Mouse (Mus musculus) neutrophil, adult 5-6 weeks (primary cell): Measurements from ENCODE around the gene Tnfaip8l1. TPM values are rescaled to one million over a fixed set of nuclear protein-coding genes. Genes with fewer than 3 reads are reported as not detected.

Source experiments
- ATAC-seq: fragments of 151-379, 151-347 bp; 2 replicates; pipeline ENCODE4 v1.8.0; 2017; ENCODE audit warnings: mild to moderate bottlenecking, moderate TSS enrichment; ENCODE audit not compliant: insufficient number of reproducible peaks, poor library complexity, low FRiP score, severe bottlenecking; ENCODE audit errors: extremely low read depth
- total RNA-seq: library from RNA; stranded (forward); fragments of 200-1000 nt; gene quantifications from 2 replicates; pipeline ENCODE4 v1.2.3, GENCODE M21; 2017

The Tnfaip8l1 gene
- total RNA-seq, 1 experiment from 2014 or later: 1.3 TPM

DNA sequence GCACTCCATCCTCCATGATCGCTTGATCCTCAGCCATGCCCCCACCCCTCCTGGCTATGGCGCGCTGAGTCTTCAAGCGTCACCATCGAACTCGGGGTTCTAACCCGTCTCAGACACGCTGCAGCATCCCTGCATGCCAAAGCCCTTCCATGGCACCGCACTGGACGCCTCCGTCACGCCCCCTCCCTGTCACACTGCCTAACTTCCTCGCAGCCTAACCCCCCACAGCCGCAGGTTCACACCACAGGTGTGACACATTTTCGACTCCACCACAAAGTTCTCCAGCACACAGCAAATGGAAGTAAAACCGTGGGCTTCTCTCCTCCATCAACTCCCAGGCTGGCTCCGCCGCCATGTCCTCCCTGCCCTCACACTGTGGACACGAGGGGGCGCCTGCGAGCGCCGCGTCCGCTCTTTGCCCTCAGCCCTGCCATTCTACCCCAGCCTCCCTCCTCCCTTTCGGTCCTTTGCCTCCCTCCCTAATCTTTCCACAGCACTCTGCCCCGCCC is 27.8 kb upstream of the Tnfaip8l1 start:
- ATAC-seq: peak; percentile 47

DNA sequence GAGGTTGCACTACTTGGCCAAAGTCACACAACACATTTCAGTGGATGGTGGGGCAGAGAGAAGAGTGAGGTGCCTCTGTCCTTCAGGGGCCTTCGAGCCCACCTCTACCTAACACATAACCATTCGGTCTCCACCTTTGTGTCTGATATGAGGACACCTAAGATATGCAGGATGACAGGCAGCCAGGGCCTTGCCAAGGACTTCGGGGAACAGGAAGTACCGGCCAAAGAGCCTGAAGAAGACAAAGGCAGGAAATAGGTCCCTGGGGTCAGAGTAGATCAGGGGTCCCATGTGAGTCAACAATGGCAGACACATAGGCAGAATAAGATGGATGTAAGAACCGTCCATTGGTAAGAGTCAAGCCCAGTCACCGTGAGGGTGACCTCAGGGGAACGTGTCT is 25.7 kb upstream of the Tnfaip8l1 start:
- ATAC-seq: no peak

DNA sequence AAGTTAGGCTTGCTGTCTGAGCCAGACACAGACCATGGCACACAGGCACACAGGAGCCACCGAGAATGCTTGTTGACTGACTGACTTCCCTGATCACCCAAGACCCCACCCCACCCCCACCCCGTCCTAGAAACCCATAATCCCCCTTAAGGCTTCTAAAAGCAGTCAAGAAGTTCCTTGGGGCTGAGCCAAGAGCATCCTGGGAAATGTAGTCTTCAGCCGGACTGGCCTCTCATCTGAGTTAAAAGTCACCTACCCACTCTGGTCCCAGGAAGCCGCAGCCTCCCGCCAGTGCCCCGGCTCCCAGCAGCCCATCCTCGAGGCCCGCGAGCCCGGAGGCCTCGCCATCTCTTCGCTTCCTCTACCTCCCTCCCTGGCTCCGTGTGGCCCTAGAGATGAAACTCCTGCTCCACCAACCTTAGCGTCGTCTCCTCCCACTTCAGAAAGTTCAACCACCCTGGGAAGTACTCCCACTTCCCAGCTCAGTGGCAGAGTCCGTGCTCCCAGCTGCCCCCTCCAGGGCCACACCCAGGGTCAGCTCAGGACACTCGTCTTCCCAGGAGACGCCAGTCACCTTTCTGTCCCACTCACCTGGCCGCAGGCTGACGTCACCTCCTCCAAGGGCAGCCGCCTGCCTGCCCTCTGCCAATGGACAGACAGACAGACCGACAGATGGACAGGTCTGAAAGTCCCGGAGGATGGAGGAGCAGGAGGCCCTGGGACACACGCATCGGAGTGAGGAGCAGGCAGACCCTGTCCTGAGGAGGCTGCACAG is 24.3 kb upstream of the Tnfaip8l1 start:
- ATAC-seq: no peak

DNA sequence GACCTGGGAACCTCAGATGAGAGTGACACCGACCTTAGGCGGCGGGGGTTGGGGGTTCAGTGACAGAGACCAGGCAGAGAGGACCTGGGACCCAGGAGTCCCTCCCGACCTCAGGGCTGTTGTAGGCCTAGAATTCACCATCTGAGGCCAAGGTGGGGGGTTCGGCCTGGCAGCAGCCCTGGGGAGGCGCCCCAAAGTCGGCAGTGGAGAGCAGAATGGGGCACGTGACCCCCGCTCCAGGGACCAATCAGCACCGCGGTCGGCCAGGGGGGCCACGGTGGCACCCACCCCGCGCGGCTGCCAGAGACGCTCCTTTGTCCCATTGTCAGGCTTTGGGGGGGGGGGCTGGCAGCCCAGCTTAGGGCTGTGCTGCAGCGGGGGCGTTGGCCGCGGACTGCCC is 22.9 kb upstream of the Tnfaip8l1 start:
- no peak for ATAC-seq

DNA sequence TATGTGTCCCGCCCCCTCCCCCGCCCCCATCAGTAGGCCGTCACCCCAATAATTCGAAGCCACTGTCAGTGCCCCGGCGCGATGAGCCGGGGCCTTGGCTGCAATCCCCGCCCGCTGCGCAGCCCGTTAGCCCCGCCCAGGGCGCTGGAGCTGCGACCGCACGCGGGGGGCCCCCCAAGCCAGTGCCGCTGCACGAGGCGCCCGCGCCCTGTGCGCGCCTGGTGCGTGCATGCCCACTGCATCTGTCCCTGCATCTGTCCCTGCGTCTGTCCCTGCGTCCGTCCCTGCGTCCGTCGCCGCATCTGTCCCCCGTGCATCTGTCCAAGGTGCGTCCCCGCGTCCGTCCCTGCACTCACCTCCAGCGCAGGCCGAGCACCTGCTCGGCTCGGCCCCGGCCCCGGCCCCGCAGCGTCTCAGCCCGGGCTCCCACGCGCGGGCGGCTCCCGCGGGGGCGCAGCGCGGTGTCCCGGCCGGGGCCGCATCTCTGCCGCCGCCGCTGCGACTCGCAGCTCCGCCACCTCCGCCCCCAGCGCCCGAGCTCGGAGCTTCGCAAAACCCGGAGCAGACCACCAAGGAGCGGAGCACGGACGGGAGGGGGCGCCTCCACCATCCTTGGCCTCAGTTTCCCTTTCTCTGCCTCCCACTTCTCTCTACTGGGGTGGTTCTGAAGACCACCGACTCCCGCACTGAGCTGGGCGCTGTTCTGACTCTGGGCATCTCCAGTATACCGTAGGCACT is 22.2 kb upstream of the Tnfaip8l1 start, which contains the start of gene Sema6b:
TSS of gene Sema6b (minus strand) at position 486 of the 738 bp plus-strand sequence.
- no peak for ATAC-seq

DNA sequence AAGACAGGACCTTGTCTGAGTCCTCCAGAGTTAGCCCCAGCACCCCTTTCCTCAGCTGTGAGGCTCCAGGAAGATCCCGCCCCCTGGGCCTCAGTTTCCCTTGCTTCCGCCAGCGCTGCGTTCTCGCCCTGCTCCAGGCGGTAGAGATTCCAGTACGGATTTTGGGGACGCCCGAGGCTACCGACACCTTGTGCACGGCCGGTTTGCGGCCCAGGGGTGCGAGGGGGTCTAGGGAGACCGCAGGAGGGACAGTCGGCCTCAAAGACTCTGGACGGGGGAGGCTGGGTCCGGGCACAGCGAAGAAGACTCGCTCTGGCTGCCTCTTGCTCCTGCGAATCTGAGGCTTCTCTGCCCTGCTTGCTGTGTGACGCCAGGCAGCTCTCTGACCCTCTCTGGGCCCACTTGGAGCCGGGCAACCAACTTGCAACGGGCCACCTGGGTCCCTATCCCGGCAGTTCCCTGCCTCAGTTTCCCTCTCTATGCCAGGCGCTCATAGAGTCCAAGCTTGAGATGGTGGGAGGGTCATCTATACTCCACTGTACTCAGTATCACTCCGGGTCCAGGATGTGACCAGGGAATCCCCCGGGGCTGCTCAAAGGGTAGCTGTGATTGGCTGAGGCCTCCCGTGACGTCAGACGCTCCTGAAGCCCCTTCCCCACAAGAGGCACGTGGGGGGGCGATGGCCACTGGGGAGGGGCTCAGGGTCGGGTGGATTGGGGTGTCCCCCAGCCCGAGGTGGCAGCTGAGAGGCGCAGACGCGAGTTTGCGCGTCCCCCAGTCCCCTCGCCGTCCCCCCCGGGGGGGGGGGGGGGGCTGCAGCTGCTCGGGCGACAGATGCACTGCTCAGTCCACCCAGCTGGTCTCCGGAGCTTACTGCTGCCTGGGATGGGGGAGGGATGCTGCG is 20.3 kb upstream of the Tnfaip8l1 start:
- no peak for ATAC-seq

DNA sequence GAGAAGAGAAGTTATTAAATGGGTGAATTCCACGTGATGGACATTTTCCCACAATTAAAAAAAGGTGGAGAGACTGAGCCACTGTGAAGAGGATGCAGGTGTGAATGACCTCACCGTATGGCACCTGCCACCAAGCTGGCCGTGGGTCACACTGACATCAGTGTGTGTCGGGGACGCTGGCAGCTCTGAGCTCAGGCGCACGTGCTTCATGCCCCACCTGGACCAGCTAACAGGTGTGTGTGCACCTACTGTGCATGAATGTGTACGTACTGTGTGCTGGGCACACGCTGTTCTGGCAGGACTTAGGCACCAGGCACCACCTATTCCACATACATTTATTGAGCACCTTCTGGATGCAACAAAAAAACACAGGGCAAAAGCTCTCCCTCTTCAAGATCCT is 17.7 kb upstream of the Tnfaip8l1 start:
- ATAC-seq: no peak

DNA sequence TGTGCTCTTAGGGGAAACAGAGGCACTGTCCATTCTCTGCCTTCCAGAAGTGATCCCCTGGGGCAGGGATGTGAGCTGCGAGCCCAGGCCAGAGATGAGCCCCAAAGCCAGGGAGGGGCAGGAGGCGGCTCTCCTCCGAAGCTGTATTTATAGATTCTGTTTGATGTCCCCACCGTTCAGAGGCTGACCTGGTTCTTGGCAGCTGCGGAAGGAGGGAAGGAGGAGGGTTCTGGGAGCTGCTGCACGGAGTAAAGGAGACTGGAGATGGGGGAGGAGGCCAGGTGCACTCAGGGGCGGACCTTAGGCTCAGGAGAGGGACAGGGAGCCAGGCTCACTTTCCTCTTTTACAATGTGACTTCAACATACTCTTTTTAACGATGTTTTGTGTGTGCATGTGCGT is 16.1 kb upstream of the Tnfaip8l1 start:
- ATAC-seq: no peak

DNA sequence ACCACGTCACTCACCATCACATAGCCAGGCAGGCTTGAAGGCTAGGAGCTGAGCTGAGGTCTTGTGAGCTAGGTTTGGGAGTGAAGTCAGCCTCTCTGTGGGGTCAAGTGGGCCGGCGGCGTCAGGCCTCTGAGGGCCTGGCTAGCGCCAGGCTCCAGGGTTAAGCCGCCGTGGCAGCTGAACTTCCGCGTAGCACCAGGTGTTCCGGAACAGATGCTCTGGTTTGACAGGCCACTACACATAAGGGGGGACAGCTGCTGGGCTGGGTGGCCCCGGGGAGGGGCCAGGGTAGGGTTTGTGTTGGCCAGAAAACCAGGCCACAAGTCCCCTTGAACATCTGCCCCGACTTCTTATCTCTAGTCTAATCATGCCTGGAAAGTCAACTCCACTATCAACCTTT is 14.9 kb upstream of the Tnfaip8l1 start:
- ATAC-seq: no peak

DNA sequence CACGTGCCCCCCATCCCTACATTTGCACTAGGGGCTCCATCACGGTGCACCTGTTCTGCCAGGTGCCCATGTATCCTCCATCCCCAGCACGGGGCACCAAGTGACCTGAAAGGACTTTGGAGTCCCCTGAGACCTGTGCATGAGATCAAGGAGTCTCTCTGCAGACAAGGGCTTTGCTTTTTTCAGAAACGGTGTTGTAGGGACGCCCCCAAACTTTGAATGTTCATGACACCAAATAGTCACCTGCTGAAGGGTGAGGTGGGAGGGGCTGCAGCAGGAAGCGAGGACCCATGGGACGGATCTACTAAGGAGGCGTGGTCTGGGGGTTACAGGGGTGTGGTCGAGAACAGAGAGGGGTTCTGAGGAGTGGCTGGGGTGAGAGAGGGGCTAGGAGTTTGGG is 14.0 kb upstream of the Tnfaip8l1 start:
- ATAC-seq: peak; percentile 65; the same call in 1 of the 2 replicates

DNA sequence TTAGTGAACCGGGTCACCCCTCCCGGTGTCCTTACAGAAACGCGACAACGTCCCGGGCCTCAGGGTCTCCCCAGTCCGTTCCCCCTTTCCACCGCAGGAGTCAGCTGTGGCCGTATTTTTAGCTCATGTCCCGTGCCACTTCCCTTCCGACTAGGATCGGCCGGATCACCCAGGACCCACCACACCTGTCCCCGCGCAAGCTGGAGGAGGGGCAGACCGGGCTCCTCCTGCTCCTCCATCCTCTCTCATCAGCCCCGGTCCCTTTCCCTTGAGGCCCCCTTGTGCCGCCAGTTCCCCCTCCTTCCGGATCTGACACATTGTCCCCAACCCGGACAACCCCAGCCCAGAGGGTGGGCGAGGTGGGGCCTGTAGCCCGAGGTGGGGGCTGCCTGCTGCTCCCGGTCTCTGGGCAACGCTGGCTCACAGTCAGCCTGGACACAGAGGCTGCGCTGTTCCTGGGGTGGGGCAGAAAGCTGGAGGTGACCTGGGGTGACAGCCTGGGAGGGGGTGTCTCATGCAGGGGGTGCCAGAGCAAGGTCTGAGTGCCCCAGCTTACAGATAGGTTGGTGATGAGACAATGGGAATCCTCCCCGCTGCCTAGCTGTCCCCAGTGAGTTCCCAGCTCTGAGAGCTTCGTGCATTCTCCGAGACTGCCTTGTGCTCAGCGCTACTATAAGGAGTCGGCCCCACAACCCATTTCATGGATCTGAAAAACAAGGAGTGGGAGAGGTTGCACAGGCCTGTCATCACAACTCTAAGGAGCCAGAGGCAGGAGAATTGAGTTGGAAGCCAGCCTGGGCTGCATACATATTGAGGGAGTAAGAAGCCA is 13.3 kb upstream of the Tnfaip8l1 start:
- ATAC-seq: no peak

DNA sequence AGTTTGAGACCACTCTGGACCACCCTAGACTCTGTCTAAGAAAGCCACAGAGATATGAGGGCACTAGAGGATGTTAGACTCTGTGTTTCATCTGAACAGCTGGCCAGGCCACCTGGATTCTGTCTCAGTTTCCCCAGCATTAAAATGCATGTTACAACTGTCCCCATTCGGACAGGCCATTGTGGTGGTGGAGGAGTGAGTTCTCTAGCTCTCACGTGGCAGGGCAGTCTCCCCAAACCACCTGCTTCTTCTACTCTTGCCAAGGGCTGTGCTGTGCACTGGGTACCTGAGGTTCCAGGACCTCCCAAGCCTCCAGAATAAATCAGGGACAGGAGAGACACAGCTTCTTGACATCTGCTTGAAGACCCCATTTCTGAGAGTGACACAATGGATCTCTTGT is 12.4 kb upstream of the Tnfaip8l1 start:
- ATAC-seq: no peak

DNA sequence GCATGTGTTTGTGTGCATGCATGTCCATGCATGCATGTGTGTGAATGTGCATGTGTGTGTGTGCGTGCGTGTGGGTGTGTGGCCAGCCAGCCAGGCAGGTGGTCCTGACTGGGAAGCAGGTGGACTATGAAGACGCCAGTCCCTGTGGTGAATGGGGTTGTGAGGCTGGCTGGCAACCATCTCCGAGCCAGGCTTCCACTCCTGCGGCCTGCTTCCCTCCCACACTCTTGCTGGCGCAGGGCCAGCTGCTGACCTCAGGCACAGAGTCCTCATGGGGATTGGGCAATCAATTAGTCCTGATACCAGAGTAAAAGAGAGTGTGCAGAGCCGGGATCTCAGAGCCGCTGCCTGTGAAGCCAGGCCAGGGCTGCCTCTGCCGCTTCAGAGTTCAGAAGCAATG is 8.6 kb upstream of the Tnfaip8l1 start:
- ATAC-seq: no peak

DNA sequence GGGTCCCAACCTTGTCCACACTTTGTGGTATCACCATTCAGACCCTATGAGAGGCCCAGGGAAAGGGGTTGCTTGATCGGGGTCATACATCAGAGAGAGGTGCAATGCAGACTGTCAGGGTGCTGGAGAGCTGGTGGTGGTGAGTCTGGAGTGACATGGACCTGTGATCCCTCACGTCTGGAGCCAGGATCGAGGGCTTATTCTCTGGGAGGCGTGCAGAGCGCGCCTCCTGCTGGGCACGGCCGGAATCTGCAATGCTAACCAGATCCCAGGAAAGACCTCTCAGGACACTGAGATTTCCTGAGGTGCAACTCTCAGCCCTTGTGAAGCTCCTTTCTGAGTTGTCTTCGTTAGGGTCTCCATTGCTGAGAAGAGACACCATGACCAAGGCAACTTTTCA is 2.5 kb upstream of the Tnfaip8l1 start:
- no peak for ATAC-seq

DNA sequence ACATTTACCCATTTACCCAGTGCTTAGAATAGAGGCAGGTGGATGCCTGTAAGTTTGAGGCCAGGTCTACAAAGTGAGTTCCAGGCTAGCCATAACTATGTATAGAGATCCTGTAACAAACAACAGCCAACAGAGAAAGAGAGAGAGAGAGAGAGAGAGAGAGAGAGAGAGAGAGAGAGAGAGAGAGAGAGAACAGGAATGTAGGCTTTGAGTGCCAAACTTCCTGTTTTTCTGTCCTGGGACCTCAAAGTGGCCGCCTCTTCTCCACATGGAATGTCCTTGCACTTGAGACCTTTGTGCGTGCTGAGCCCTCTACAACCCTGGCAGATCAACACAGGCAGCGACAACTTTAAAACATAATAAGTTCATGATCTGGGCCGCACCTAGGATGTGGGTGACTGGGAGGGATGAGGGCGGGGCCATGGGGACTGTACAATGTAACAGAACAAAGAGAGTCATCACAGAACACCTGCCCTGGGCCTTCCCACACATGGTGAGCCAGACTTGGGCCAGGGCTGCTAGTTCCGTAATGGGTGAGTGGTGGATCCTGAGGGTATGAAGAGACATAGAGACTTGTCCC is 1.3 kb downstream of the Tnfaip8l1 start:
- ATAC-seq: no peak

DNA sequence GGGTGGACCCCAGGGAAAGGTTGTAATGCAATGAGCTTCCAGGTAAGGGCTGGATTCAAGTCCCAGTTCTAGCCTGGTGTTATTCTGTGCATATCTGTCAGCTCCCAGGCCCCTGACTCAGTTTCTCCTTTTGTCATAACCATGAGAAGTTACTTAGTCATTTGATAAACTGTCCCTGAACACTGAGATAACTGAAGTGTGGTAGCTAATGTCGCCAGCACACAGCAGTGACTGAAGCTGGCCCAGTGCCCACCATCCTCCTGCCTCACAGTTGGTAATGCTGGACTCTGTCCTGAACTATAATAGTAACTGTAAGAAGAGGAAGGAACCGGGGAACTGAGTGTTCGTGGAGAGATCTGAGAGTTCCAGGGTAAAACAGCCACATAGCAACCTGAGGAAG is 2.2 kb downstream of the Tnfaip8l1 start:
- ATAC-seq: no peak

DNA sequence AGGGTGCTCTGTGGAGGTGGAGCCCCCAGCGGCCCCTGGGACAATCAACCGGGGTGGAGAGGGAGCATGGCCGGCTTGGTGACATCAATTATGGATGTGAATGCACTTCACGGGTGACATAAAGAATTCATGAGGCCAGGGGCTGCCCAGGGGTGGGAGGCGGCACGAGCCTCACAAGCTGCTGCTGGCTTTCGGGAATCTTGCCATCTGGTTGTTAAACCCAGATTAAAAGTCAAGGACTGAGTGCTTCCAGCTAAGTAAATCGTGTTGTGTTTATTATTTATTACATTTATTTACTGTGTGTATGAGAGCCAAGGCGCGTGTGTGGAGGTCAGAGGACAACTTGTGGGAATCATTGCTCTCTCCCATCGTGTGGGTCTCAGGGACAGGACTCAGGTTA is 3.4 kb downstream of the Tnfaip8l1 start:
- no peak for ATAC-seq

DNA sequence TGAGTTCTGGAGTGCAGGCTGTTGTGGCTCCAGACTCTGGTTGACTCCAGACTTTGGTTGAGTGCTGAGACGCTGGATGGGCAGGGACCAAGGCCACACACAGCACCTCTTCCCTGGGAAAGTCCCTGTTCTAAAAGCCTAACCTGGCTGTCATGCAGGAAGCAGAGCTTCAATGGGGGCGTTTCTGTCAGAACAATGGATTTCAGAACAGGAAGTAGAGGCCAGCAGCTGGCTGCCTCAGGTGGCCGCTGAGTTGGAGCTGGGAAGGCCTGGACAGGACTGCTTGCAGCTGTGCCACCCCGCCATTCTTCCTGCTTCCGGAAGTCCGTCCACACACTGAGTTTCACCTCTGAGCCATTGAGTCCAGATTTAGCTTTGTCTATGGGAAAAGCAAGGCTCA is 7.6 kb downstream of the Tnfaip8l1 start:
- no peak for ATAC-seq
